Mouse (Mus musculus): ENCODE results near the gene Isoc2b. TPM values are rescaled to one million over a fixed set of nuclear protein-coding genes. Genes with fewer than 3 reads are reported as not detected.

The Isoc2b gene
- polyA plus RNA-seq, 1 experiment: 3.8 TPM

GRCm38 (mm10) chr7:4912248-4912647 is 42.2 kb upstream of the Isoc2b start:
- peak; percentile 98 for TF ChIP-seq POLR2A (IDR thresholded peaks at IDR 0.05; ENCODE audit: insufficient read depth, low read length)
- no peak for TF ChIP-seq CTCF (IDR thresholded peaks at IDR 0.05; ENCODE audit: low read depth, low read length)
- TF ChIP-seq EP300 (IDR thresholded peaks at IDR 0.05; ENCODE audit: insufficient read depth, low read depth, low read length): 0 out of 2 replicates have a peak, but pooled peaks have one; percentile 23
- Histone ChIP-seq H3K4me3 (ENCODE audit: low read depth, low read length) (peak overlapping the region; percentile 100), H3K27ac (ENCODE audit: insufficient read depth, low read length) (peak overlapping the region; percentile 82), H3K9ac (ENCODE audit: low read depth, poor library complexity, severe bottlenecking) (peak overlapping the region; percentile 84), H3K27me3 (ENCODE audit: control insufficient read depth, insufficient read depth, low read length, poor library complexity, severe bottlenecking) (no peaks in the 10 kb centered on the region), H3K4me1 (ENCODE audit: control insufficient read depth, insufficient read depth, low read length) (peaks cover 3% of the 10 kb centered on the region), H3K36me3 (ENCODE audit: control insufficient read depth, insufficient read depth, low read length, poor library complexity, severe bottlenecking) (peaks cover 8% of the 10 kb centered on the region), H3K9me3 (replicated peaks; ENCODE audit: control insufficient read depth, insufficient read depth, low read length, poor library complexity, severe bottlenecking) (no peaks in the 10 kb centered on the region)

- H3K27ac ChIP-seq (ENCODE audit: insufficient read depth, low read length): no peak overlapping the region
Observed at GRCm38 (mm10) chr7:4911561-4911960, 41.5 kb upstream of the Isoc2b start.

GRCm38 (mm10) chr7:4906466-4906950 is 36.5 kb upstream of the Isoc2b start, which contains the start of gene Gm36210:
Gene Gm36210 (minus strand): TSS chr7:4906516.
- no peaks in the 10 kb centered on the region for H3K27me3 ChIP-seq (ENCODE audit: control insufficient read depth, insufficient read depth, low read length, poor library complexity, severe bottlenecking)
- TF ChIP-seq POLR2A (IDR thresholded peaks at IDR 0.05; ENCODE audit: insufficient read depth, low read length): no peak
- TF ChIP-seq EP300 (IDR thresholded peaks at IDR 0.05; ENCODE audit: insufficient read depth, low read depth, low read length): no peak
- no peak for TF ChIP-seq CTCF (IDR thresholded peaks at IDR 0.05; ENCODE audit: low read depth, low read length)
- H3K9me3 ChIP-seq (replicated peaks; ENCODE audit: control insufficient read depth, insufficient read depth, low read length, poor library complexity, severe bottlenecking): no peaks in the 10 kb centered on the region
- H3K36me3 ChIP-seq (ENCODE audit: control insufficient read depth, insufficient read depth, low read length, poor library complexity, severe bottlenecking): peaks cover 8% of the 10 kb centered on the region
- H3K4me1 ChIP-seq (ENCODE audit: control insufficient read depth, insufficient read depth, low read length): peaks cover 3% of the 10 kb centered on the region
- H3K27ac ChIP-seq (ENCODE audit: insufficient read depth, low read length): no peak within 1 kb of the TSS
- H3K9ac ChIP-seq (ENCODE audit: low read depth, poor library complexity, severe bottlenecking): no peak within 1 kb of the TSS
- no peak within 1 kb of the TSS for H3K4me3 ChIP-seq (ENCODE audit: low read depth, low read length)

More at GRCm38 (mm10) chr7:4911561-4911960, 41.5 kb upstream of the Isoc2b start:
- Histone ChIP-seq H3K9ac (ENCODE audit: low read depth, poor library complexity, severe bottlenecking) (peak overlapping the region; percentile 84), H3K9me3 (replicated peaks; ENCODE audit: control insufficient read depth, insufficient read depth, low read length, poor library complexity, severe bottlenecking) (no peaks in the 10 kb centered on the region), H3K36me3 (ENCODE audit: control insufficient read depth, insufficient read depth, low read length, poor library complexity, severe bottlenecking) (peaks cover 8% of the 10 kb centered on the region), H3K4me1 (ENCODE audit: control insufficient read depth, insufficient read depth, low read length) (peaks cover 3% of the 10 kb centered on the region), H3K4me3 (ENCODE audit: low read depth, low read length) (peak overlapping the region; percentile 100), H3K27me3 (ENCODE audit: control insufficient read depth, insufficient read depth, low read length, poor library complexity, severe bottlenecking) (no peaks in the 10 kb centered on the region)
- TF ChIP-seq CTCF (IDR thresholded peaks at IDR 0.05; ENCODE audit: low read depth, low read length) (peak; percentile 68), EP300 (IDR thresholded peaks at IDR 0.05; ENCODE audit: insufficient read depth, low read depth, low read length) (no peak), POLR2A (IDR thresholded peaks at IDR 0.05; ENCODE audit: insufficient read depth, low read length) (no peak)

- Histone ChIP-seq H3K27ac (ENCODE audit: insufficient read depth, low read length) (no peak overlapping the region), H3K9me3 (replicated peaks; ENCODE audit: control insufficient read depth, insufficient read depth, low read length, poor library complexity, severe bottlenecking) (no peaks in the 10 kb centered on the region), H3K4me1 (ENCODE audit: control insufficient read depth, insufficient read depth, low read length) (peaks cover 1% of the 10 kb centered on the region), H3K36me3 (ENCODE audit: control insufficient read depth, insufficient read depth, low read length, poor library complexity, severe bottlenecking) (no peaks in the 10 kb centered on the region; the same call in 1 of the 2 replicates), H3K9ac (ENCODE audit: low read depth, poor library complexity, severe bottlenecking) (no peak overlapping the region), H3K27me3 (ENCODE audit: control insufficient read depth, insufficient read depth, low read length, poor library complexity, severe bottlenecking) (no peaks in the 10 kb centered on the region), H3K4me3 (ENCODE audit: low read depth, low read length) (no peak overlapping the region)
- TF ChIP-seq EP300 (IDR thresholded peaks at IDR 0.05; ENCODE audit: insufficient read depth, low read depth, low read length) (peak; percentile 54; the same call in 1 of the 2 replicates), POLR2A (IDR thresholded peaks at IDR 0.05; ENCODE audit: insufficient read depth, low read length) (no peak)
Observed at GRCm38 (mm10) chr7:4902404-4902803, 32.3 kb upstream of the Isoc2b start.

- Histone ChIP-seq H3K27me3 (ENCODE audit: control insufficient read depth, insufficient read depth, low read length, poor library complexity, severe bottlenecking) (no peaks in the 10 kb centered on the region), H3K27ac (ENCODE audit: insufficient read depth, low read length) (0 out of 2 replicates have a peak overlapping the region, but pooled peaks have one; percentile 6), H3K4me1 (ENCODE audit: control insufficient read depth, insufficient read depth, low read length) (peaks cover 1% of the 10 kb centered on the region), H3K9ac (ENCODE audit: low read depth, poor library complexity, severe bottlenecking) (no peak overlapping the region), H3K9me3 (replicated peaks; ENCODE audit: control insufficient read depth, insufficient read depth, low read length, poor library complexity, severe bottlenecking) (no peaks in the 10 kb centered on the region), H3K36me3 (ENCODE audit: control insufficient read depth, insufficient read depth, low read length, poor library complexity, severe bottlenecking) (no peaks in the 10 kb centered on the region; the same call in 1 of the 2 replicates), H3K4me3 (ENCODE audit: low read depth, low read length) (no peak overlapping the region)
- TF ChIP-seq CTCF (IDR thresholded peaks at IDR 0.05; ENCODE audit: low read depth, low read length) (peak; percentile 87), EP300 (IDR thresholded peaks at IDR 0.05; ENCODE audit: insufficient read depth, low read depth, low read length) (no peak; the same call in 1 of the 2 replicates), POLR2A (IDR thresholded peaks at IDR 0.05; ENCODE audit: insufficient read depth, low read length) (no peak)
Observed at GRCm38 (mm10) chr7:4901171-4901570, 31.1 kb upstream of the Isoc2b start.

- Histone ChIP-seq H3K4me1 (ENCODE audit: control insufficient read depth, insufficient read depth, low read length) (peaks cover 5% of the 10 kb centered on the region), H3K4me3 (ENCODE audit: low read depth, low read length) (no peak overlapping the region), H3K27me3 (ENCODE audit: control insufficient read depth, insufficient read depth, low read length, poor library complexity, severe bottlenecking) (no peaks in the 10 kb centered on the region), H3K9me3 (replicated peaks; ENCODE audit: control insufficient read depth, insufficient read depth, low read length, poor library complexity, severe bottlenecking) (no peaks in the 10 kb centered on the region), H3K9ac (ENCODE audit: low read depth, poor library complexity, severe bottlenecking) (peak overlapping the region; percentile 37; the same call in 1 of the 2 replicates), H3K27ac (ENCODE audit: insufficient read depth, low read length) (peak overlapping the region; percentile 49; the same call in 1 of the 2 replicates), H3K36me3 (ENCODE audit: control insufficient read depth, insufficient read depth, low read length, poor library complexity, severe bottlenecking) (no peaks in the 10 kb centered on the region)
- no peak for TF ChIP-seq CTCF (IDR thresholded peaks at IDR 0.05; ENCODE audit: low read depth, low read length)
- no peak for TF ChIP-seq EP300 (IDR thresholded peaks at IDR 0.05; ENCODE audit: insufficient read depth, low read depth, low read length)
- TF ChIP-seq POLR2A (IDR thresholded peaks at IDR 0.05; ENCODE audit: insufficient read depth, low read length): no peak
Observed at GRCm38 (mm10) chr7:4900523-4900851, 30.4 kb upstream of the Isoc2b start.

All from ES-Bruce4 (cell line).